Mouse (Mus musculus) myocyte (in vitro differentiated cells): Measurements from ENCODE around the gene AI182371.

ENCODE experiments used
- CEBPB ChIP-seq: IDR thresholded peaks from 2 replicates; pipeline ENCODE4 v1.6.1; 2011; ENCODE audit warnings: mild to moderate bottlenecking, moderate library complexity; ENCODE audit not compliant: poor library complexity, insufficient read depth, severe bottlenecking
- E2F4 ChIP-seq: IDR thresholded peaks from one replicate; pipeline ENCODE4 v1.6.1; 2011; ENCODE audit warnings: mild to moderate bottlenecking, control low read depth, moderate library complexity; ENCODE audit not compliant: insufficient read depth
- MAX ChIP-seq: IDR thresholded peaks from one replicate; pipeline ENCODE4 v1.6.1; 2011; ENCODE audit warnings: low read depth, mild to moderate bottlenecking, control low read depth
- MYOD1 ChIP-seq, 3 experiments: IDR thresholded peaks; one replicate each; pipeline ENCODE4 v1.6.1; 2011; ENCODE audit warnings: control low read depth in 2 of 3, low read depth in 2 of 3, mild to moderate bottlenecking in 2 of 3, moderate library complexity in 1 of 3; ENCODE audit not compliant: insufficient read length in 2 of 3, control insufficient read depth in 1 of 3
- POLR2A ChIP-seq: IDR thresholded peaks from one replicate; pipeline ENCODE4 v1.6.1; 2011; ENCODE audit warnings: low read depth, mild to moderate bottlenecking, control low read depth, moderate library complexity; ENCODE audit not compliant: insufficient read length
- POLR2AphosphoS2 ChIP-seq: IDR thresholded peaks from one replicate; pipeline ENCODE4 v1.6.1; 2011; ENCODE audit warnings: low read depth, control low read depth; ENCODE audit not compliant: insufficient read length
- REST ChIP-seq: IDR thresholded peaks from one replicate; pipeline ENCODE4 v1.6.1; 2011; ENCODE audit warnings: mild to moderate bottlenecking, control low read depth, moderate library complexity; ENCODE audit not compliant: insufficient read depth, insufficient read length
- TCF12 ChIP-seq: IDR thresholded peaks from one replicate; pipeline ENCODE4 v1.6.1; 2011; ENCODE audit warnings: mild to moderate bottlenecking, control low read depth; ENCODE audit not compliant: poor library complexity, insufficient read depth, severe bottlenecking
- USF1 ChIP-seq: IDR thresholded peaks from one replicate; pipeline ENCODE4 v1.6.1; 2011; ENCODE audit warnings: low read depth, mild to moderate bottlenecking, control low read depth, moderate library complexity

GRCm38 (mm10) chr2:35048851-35049250 is 52.5 kb downstream of the AI182371 start:
- TF ChIP-seq POLR2A, result no peak
- TF ChIP-seq TCF12, result no peak
- TF ChIP-seq E2F4, result no peak
- no peak for TF ChIP-seq MAX
- no peak for TF ChIP-seq POLR2AphosphoS2
- no peak for TF ChIP-seq USF1
- TF ChIP-seq CEBPB, result peak; percentile 47; the same call in 1 of the 2 replicates
- TF ChIP-seq MYOD1 (IDR thresholded peaks at IDR 0.05; ENCODE audit: control insufficient read depth in 1 of 3, insufficient read length in 2 of 3, low read depth in 2 of 3), result no peak
- TF ChIP-seq REST, result no peak
